Mouse (Mus musculus) kidney, postnatal 0 days (tissue): ENCODE measurements at regions not wholly inside any gene's neighbourhood (a gene's known extent, or its start where the extent isn't known, plus 50 kb on each side); places are given as distances from the start of the nearest gene placed in this dataset.

Experiments used
- ATAC-seq: fragments of 200-750 bp; cut with Nextera tagmentation; replicated peaks from 2 replicates; pipeline ENCODE4 v1.8.0; 2017; ENCODE audit warnings: low read depth, moderate number of reproducible peaks, moderate TSS enrichment, moderate library complexity; ENCODE audit not compliant: low FRiP score
- DNase-seq: peaks from one replicate; pipeline ENCODE4 v3.0.0-alpha.2; 2016; ENCODE audit warnings: low spot score
- H3K27ac ChIP-seq: fragments of 300-500 bp; sonication (generic); 2 replicates; pipeline ENCODE4 v1.5.1; 2014; ENCODE audit warnings: mild to moderate bottlenecking
- H3K27me3 ChIP-seq: fragments of 300-500 bp; sonication (generic); 2 replicates; pipeline ENCODE4 v1.6.1; 2014; ENCODE audit warnings: low read length, mixed read lengths; ENCODE audit not compliant: insufficient read depth
- H3K36me3 ChIP-seq: fragments of 300-500 bp; sonication (generic); 2 replicates; pipeline ENCODE4 v1.6.1; 2014; ENCODE audit warnings: low read length, mixed read lengths; ENCODE audit not compliant: insufficient read depth
- H3K4me1 ChIP-seq: fragments of 300-500 bp; sonication (generic); replicated peaks from 2 replicates; pipeline ENCODE4 v1.6.1; 2014; ENCODE audit warnings: antibody characterized with exemption, low read length, mixed read lengths; ENCODE audit not compliant: insufficient read depth
- H3K4me2 ChIP-seq: fragments of 300-500 bp; sonication (generic); 2 replicates; pipeline ENCODE4 v1.6.1; 2014; ENCODE audit warnings: mild to moderate bottlenecking, low read length, moderate library complexity, mixed read lengths
- H3K4me3 ChIP-seq: fragments of 300-500 bp; sonication (generic); replicated peaks from 2 replicates; pipeline ENCODE4 v1.5.1; 2014; ENCODE audit warnings: low read depth, low read length
- H3K9ac ChIP-seq: fragments of 300-500 bp; sonication (generic); 2 replicates; pipeline ENCODE4 v1.6.1; 2014; ENCODE audit warnings: low read depth, low read length
- H3K9me3 ChIP-seq: fragments of 300-500 bp; sonication (generic); replicated peaks from 2 replicates; pipeline ENCODE4 v1.6.1; 2016; ENCODE audit warnings: low read length, inconsistent platforms, mixed read lengths
- CTCF ChIP-seq: IDR thresholded peaks from 2 replicates; pipeline ENCODE4 v1.5.1; 2016; ENCODE audit warnings: antibody characterized with exemption, low read depth, mild to moderate bottlenecking, moderate library complexity
- WGBS: fragments of 180-500 bp; shearing (Covaris S2); extraction: QIAGEN DNeasy Blood & Tissue Kit; methylation state at CpG from one replicate; pipeline ENCODE4 v1.1.7; 2014; 5-methylcytosine and 5-hydroxymethylcytosine counted together

- no peak overlapping the region for H3K9ac ChIP-seq
- H3K27ac ChIP-seq, result no peak overlapping the region
- ATAC-seq (no peak), DNase-seq (no peak)
- H3K4me2 ChIP-seq, result no peak overlapping the region
- no peak overlapping the region for H3K4me3 ChIP-seq
- no peaks in the 10 kb centered on the region for H3K36me3 ChIP-seq
- 86% methylated on average over 6 of the region's 6 CpGs for WGBS
- no peaks in the 10 kb centered on the region for H3K27me3 ChIP-seq
- no peaks in the 10 kb centered on the region; the same call in 1 of the 2 replicates for H3K4me1 ChIP-seq
- TF ChIP-seq CTCF, result no peak
- H3K9me3 ChIP-seq, result no peaks in the 10 kb centered on the region
Observed at GRCm38 (mm10) chr15:38413329-38413728, 988.0 kb downstream of the 4930447A16Rik start.

- Histone ChIP-seq H3K9ac (no peak overlapping the region), H3K9me3 (no peaks in the 10 kb centered on the region), H3K4me2 (no peak overlapping the region), H3K4me3 (no peak overlapping the region), H3K27me3 (no peaks in the 10 kb centered on the region), H3K27ac (0 out of 2 replicates have a peak overlapping the region, but pooled peaks have one; percentile 3), H3K36me3 (no peaks in the 10 kb centered on the region), H3K4me1 (no peaks in the 10 kb centered on the region; the same call in 1 of the 2 replicates)
- ATAC-seq (peak; percentile 54; the same call in 1 of the 2 replicates), DNase-seq (peak; percentile 81)
- 63% methylated on average over 8 of the region's 8 CpGs for WGBS
- no peak for TF ChIP-seq CTCF
Observed at GRCm38 (mm10) chr15:38414318-38415090, 989.1 kb downstream of the 4930447A16Rik start.

- H3K27ac ChIP-seq, result 0 out of 2 replicates have a peak overlapping the region, but pooled peaks have one; percentile 3
- WGBS, result 26% methylated on average over 2 of the region's 2 CpGs
Observed at GRCm38 (mm10) chr15:38415091-38415486, 989.7 kb downstream of the 4930447A16Rik start.

GRCm38 (mm10) chr15:38419621-38420020, 994.3 kb downstream of the 4930447A16Rik start:
- DNase-seq (peak; percentile 80), ATAC-seq (no peak)
- TF ChIP-seq CTCF, result no peak
- Histone ChIP-seq H3K36me3 (no peaks in the 10 kb centered on the region), H3K4me2 (no peak overlapping the region), H3K27me3 (no peaks in the 10 kb centered on the region), H3K4me1 (peaks cover 16% of the 10 kb centered on the region), H3K4me3 (no peak overlapping the region), H3K9ac (no peak overlapping the region), H3K9me3 (no peaks in the 10 kb centered on the region), H3K27ac (no peak overlapping the region)
- 28% methylated on average over 7 of the region's 7 CpGs for WGBS

More at GRCm38 (mm10) chr15:38415091-38415486, 989.7 kb downstream of the 4930447A16Rik start:
- DNase-seq, result no peak
- no peaks in the 10 kb centered on the region for H3K9me3 ChIP-seq
- no peak for TF ChIP-seq CTCF
- H3K4me3 ChIP-seq, result no peak overlapping the region
- H3K9ac ChIP-seq, result no peak overlapping the region
- H3K4me2 ChIP-seq, result no peak overlapping the region
- H3K27me3 ChIP-seq, result no peaks in the 10 kb centered on the region
- H3K36me3 ChIP-seq, result no peaks in the 10 kb centered on the region
- H3K4me1 ChIP-seq, result peaks cover 5% of the 10 kb centered on the region
- ATAC-seq, result no peak; the same call in 1 of the 2 replicates

GRCm38 (mm10) chr15:38420784-38421183, 995.4 kb downstream of the 4930447A16Rik start:
- H3K9ac ChIP-seq, result no peak overlapping the region
- no peak overlapping the region for H3K4me2 ChIP-seq
- ATAC-seq, result peak; percentile 86
- H3K4me3 ChIP-seq, result no peak overlapping the region
- H3K27me3 ChIP-seq, result no peaks in the 10 kb centered on the region
- H3K27ac ChIP-seq, result peak overlapping the region; percentile 63
- H3K9me3 ChIP-seq, result no peaks in the 10 kb centered on the region
- H3K36me3 ChIP-seq, result no peaks in the 10 kb centered on the region
- 14% methylated on average over 3 of the region's 3 CpGs for WGBS
- peak; percentile 80 for DNase-seq
- no peak for TF ChIP-seq CTCF
- peaks cover 16% of the 10 kb centered on the region for H3K4me1 ChIP-seq

GRCm38 (mm10) chr15:38422741-38423140, 997.4 kb downstream of the 4930447A16Rik start:
- DNase-seq (no peak), ATAC-seq (no peak)
- no peak for TF ChIP-seq CTCF
- no peaks in the 10 kb centered on the region for H3K9me3 ChIP-seq
- no peak overlapping the region for H3K9ac ChIP-seq
- WGBS, result 82% methylated on average over 6 of the region's 6 CpGs
- H3K4me1 ChIP-seq, result peaks cover 16% of the 10 kb centered on the region
- no peak overlapping the region for H3K4me2 ChIP-seq
- no peak overlapping the region for H3K4me3 ChIP-seq
- H3K27me3 ChIP-seq, result no peaks in the 10 kb centered on the region
- no peak overlapping the region for H3K27ac ChIP-seq
- no peaks in the 10 kb centered on the region for H3K36me3 ChIP-seq
